Mouse (Mus musculus) spleen, adult 2 months (tissue): ENCODE measurements around the gene Scn5a. TPM values are rescaled to one million over a fixed set of nuclear protein-coding genes. Genes with fewer than 3 reads are reported as not detected.

Experiments used
- DNase-seq, 2 experiments: peaks; one replicate each; pipeline versions ENCODE4 v3.0.0 to v3.0.0-alpha.2; 2012 to 2021; ENCODE audit warnings: low spot score in 2 of 2, low read depth in 1 of 2
- H3K27ac ChIP-seq: fragments of 200-500 bp; 2 replicates; pipeline ENCODE4 v1.5.1; 2012; ENCODE audit warnings: low read length, inconsistent platforms; ENCODE audit not compliant: insufficient read depth
- H3K27me3 ChIP-seq: fragments of 200-500 bp; 2 replicates; pipeline ENCODE4 v1.6.1; 2012; ENCODE audit warnings: mild to moderate bottlenecking, moderate library complexity, low read length, inconsistent platforms; ENCODE audit not compliant: control insufficient read depth, insufficient read depth
- H3K36me3 ChIP-seq: fragments of 200-500 bp; 2 replicates; pipeline ENCODE4 v1.6.1; 2012; ENCODE audit warnings: mild to moderate bottlenecking, low read length, inconsistent platforms; ENCODE audit not compliant: control insufficient read depth, insufficient read depth
- H3K4me1 ChIP-seq: fragments of 200-500 bp; 2 replicates; pipeline ENCODE4 v1.6.1; 2011; ENCODE audit warnings: inconsistent platforms; ENCODE audit not compliant: control insufficient read depth, insufficient read depth, insufficient read length
- H3K4me3 ChIP-seq: fragments of 200-500 bp; 2 replicates; pipeline ENCODE4 v1.5.1; 2011; ENCODE audit warnings: mild to moderate bottlenecking, inconsistent platforms; ENCODE audit not compliant: insufficient read depth, insufficient read length; ENCODE audit errors: extremely low read depth
- CTCF ChIP-seq: fragments of 200-500 bp; IDR thresholded peaks from 2 replicates; pipeline ENCODE4 v1.5.1; 2011; ENCODE audit warnings: mild to moderate bottlenecking, inconsistent platforms; ENCODE audit not compliant: insufficient read depth, insufficient read length, insufficient replicate concordance; ENCODE audit errors: extremely low read depth
- POLR2A ChIP-seq: fragments of 200-500 bp; IDR thresholded peaks from 2 replicates; pipeline ENCODE4 v1.6.1; 2011; ENCODE audit warnings: low read depth, low read length, inconsistent platforms
- WGBS: fragments of 180-500 bp; shearing (Covaris S2); methylation state at CpG from one replicate; pipeline ENCODE4 v1.1.7; 2018; 5-methylcytosine and 5-hydroxymethylcytosine counted together
- polyA plus RNA-seq: library from polyadenylated mRNA; depleted of rRNA; stranded (reverse); fragments of >200 nt; gene quantifications from 2 replicates; pipeline ENCODE4 v1.2.3, GENCODE M21; 2012

Gene Scn5a
- polyA plus RNA-seq, 1 experiment, result 1.4 TPM

- Histone ChIP-seq H3K27ac (no peak overlapping the region), H3K27me3 (no peaks in the 10 kb centered on the region), H3K4me3 (no peak overlapping the region), H3K4me1 (no peaks in the 10 kb centered on the region), H3K36me3 (no peaks in the 10 kb centered on the region)
- no peak for TF ChIP-seq POLR2A
- TF ChIP-seq CTCF, result no peak
- no peak for DNase-seq
- 82% methylated on average over 3 of the region's 3 CpGs for WGBS
Observed at GRCm38 (mm10) chr9:119556043-119556442, 22.8 kb downstream of the Scn5a start.

GRCm38 (mm10) chr9:119547528-119547927, 31.3 kb downstream of the Scn5a start:
- Histone ChIP-seq H3K27me3 (no peaks in the 10 kb centered on the region), H3K27ac (no peak overlapping the region), H3K4me3 (no peak overlapping the region), H3K4me1 (no peaks in the 10 kb centered on the region), H3K36me3 (no peaks in the 10 kb centered on the region)
- 87% methylated on average over 12 of the region's 12 CpGs for WGBS
- DNase-seq, result no peak
- TF ChIP-seq CTCF, result no peak
- TF ChIP-seq POLR2A, result no peak

- no peak overlapping the region for H3K4me3 ChIP-seq
- no peaks in the 10 kb centered on the region for H3K27me3 ChIP-seq
- WGBS, result 85% methylated on average over 8 of the region's 8 CpGs
- no peaks in the 10 kb centered on the region for H3K4me1 ChIP-seq
- DNase-seq, result no peak
- H3K36me3 ChIP-seq, result no peaks in the 10 kb centered on the region
- no peak overlapping the region for H3K27ac ChIP-seq
- TF ChIP-seq CTCF (no peak), POLR2A (no peak)
Observed at GRCm38 (mm10) chr9:119547128-119547527, 31.7 kb downstream of the Scn5a start.

GRCm38 (mm10) chr9:119540726-119541125, 38.1 kb downstream of the Scn5a start:
- TF ChIP-seq CTCF, result no peak
- TF ChIP-seq POLR2A, result no peak
- no peak for DNase-seq
- WGBS, result 87% methylated on average over 9 of the region's 9 CpGs
- Histone ChIP-seq H3K27ac (no peak overlapping the region), H3K27me3 (no peaks in the 10 kb centered on the region), H3K4me1 (no peaks in the 10 kb centered on the region), H3K4me3 (no peak overlapping the region), H3K36me3 (no peaks in the 10 kb centered on the region)

- no peaks in the 10 kb centered on the region for H3K36me3 ChIP-seq
- 66% methylated on average over 4 of the region's 4 CpGs for WGBS
- H3K27me3 ChIP-seq, result no peaks in the 10 kb centered on the region
- DNase-seq, result no peak
- no peak overlapping the region for H3K27ac ChIP-seq
- no peak overlapping the region for H3K4me3 ChIP-seq
- TF ChIP-seq CTCF, result no peak
- TF ChIP-seq POLR2A, result no peak
- no peaks in the 10 kb centered on the region for H3K4me1 ChIP-seq
Observed at GRCm38 (mm10) chr9:119537823-119538222, 41.0 kb downstream of the Scn5a start.

GRCm38 (mm10) chr9:119531684-119532417, 47.0 kb downstream of the Scn5a start:
- Histone ChIP-seq H3K36me3 (no peaks in the 10 kb centered on the region), H3K27ac (no peak overlapping the region), H3K4me1 (no peaks in the 10 kb centered on the region), H3K27me3 (no peaks in the 10 kb centered on the region), H3K4me3 (no peak overlapping the region)
- TF ChIP-seq POLR2A (no peak), CTCF (no peak)
- no peak for DNase-seq
- 37% methylated on average over 10 of the region's 10 CpGs for WGBS

- Histone ChIP-seq H3K27ac (no peak overlapping the region), H3K27me3 (no peaks in the 10 kb centered on the region), H3K4me3 (no peak overlapping the region), H3K4me1 (no peaks in the 10 kb centered on the region), H3K36me3 (no peaks in the 10 kb centered on the region)
- DNase-seq, result no peak
- 89% methylated on average over 6 of the region's 6 CpGs for WGBS
- TF ChIP-seq POLR2A, result no peak
- TF ChIP-seq CTCF, result no peak
Observed at GRCm38 (mm10) chr9:119524511-119524910, 54.3 kb downstream of the Scn5a start.
